Mouse (Mus musculus) C2C12 (cell line): ENCODE measurements at regions not wholly inside any gene's neighbourhood (a gene's known extent, or its start where the extent isn't known, plus 50 kb on each side); places are given as distances from the start of the nearest gene placed in this dataset.

Source experiments
- CTCF ChIP-seq: IDR thresholded peaks from one replicate; pipeline ENCODE4 v1.5.1; 2011; ENCODE audit not compliant: control insufficient read depth, insufficient read depth, insufficient read length
- MYOD1 ChIP-seq: IDR thresholded peaks from one replicate; pipeline ENCODE4 v1.6.1; 2011; ENCODE audit warnings: low read depth; ENCODE audit not compliant: control insufficient read depth, insufficient read length

DNA sequence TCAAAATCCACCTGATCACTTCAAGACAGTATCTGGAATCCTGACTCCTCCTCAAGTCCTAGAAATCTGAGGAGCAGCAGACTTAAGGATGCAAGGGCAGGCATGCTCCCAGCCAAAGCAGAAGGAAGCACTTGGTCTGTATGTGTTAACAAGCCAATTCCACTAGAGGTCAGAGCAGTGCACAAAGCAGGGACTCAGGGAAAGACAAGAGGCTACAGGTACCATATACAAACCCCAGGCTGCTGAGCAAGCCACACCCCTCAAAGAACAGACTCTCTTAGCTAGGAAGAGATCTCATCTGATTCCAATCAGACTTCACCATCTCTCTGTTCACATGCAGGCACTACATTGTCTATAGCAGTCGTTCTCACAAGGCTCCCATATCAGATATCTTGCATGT, 99.6 kb upstream of the Clint1 start:
- TF ChIP-seq CTCF (no peak), MYOD1 (no peak)
